Mouse (Mus musculus): ENCODE measurements around the gene Suds3. TPM values are rescaled to one million over a fixed set of nuclear protein-coding genes. Genes with fewer than 3 reads are reported as not detected.

The Suds3 gene
- total and polyA plus RNA-seq, 3 experiments: 67.8 to 102 TPM; not detected in 1

DNA sequence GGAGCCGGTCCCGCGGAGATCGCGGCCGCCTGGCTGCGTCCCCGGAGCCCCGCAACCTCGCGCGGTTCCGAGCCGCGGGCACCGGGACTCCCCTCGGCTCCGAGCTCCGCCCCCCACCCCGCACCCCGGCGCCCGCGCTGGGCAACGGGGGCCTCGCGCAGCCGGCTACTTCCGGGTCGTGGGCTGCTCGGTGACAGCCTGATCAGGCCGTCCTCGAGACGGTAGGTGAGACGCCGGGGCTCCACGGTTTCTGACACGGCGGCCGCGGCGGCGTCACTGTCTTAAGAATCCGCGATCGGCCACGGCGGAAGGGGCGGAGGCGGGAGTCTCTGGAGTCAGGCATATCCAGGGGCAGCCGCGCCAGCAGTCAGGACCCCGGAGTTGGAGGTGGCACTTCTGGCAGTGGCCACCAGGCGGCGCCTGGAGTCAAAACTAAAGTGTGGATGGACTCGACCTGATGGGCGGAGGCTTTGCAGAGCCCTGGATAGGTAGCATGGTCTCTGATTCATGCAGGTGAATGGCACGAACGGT, at the start of gene Suds3 (continued):
- TF ChIP-seq JUND (IDR thresholded peaks at IDR 0.05; ENCODE audit: low read depth, low read length): no peak
- TF ChIP-seq MEF2A (IDR thresholded peaks at IDR 0.05; ENCODE audit: extremely low read depth, insufficient replicate concordance, low read depth, low read length, poor library complexity, severe bottlenecking): no peak

DNA sequence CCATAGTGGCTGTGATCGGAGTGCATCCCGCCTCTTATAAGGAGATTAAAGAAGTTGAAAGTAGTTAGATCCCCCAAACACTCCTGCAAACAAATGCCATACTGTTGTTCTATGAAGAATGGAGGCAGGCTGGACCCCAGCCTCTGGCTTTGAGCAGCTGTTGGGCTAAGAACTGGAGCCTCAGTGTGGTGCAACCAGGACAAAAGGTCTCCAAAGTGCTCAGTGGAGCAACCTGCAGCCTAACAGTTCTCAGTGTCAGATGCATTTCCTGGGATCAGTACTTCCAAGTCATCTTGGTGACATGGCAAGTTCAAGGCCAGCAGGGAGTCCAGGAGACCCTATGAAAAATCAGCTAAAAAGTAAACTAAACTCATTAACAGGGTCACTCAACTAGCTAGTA, 49.0 kb upstream of the Suds3 start:
- TF ChIP-seq MYC (IDR thresholded peaks at IDR 0.05; ENCODE audit: low read depth, low read length) (no peak), HCFC1 (IDR thresholded peaks at IDR 0.05; ENCODE audit: low read depth, low read length) (no peak), POLR2AphosphoS2 (IDR thresholded peaks at IDR 0.05; ENCODE audit: low read length) (no peak), CHD2 (IDR thresholded peaks at IDR 0.05; ENCODE audit: low read length) (no peak), ZMIZ1 (IDR thresholded peaks at IDR 0.05; ENCODE audit: low read depth, low read length) (no peak), GABPA (IDR thresholded peaks at IDR 0.05; ENCODE audit: low read depth, low read length) (no peak), MAFK (IDR thresholded peaks at IDR 0.05; ENCODE audit: borderline replicate concordance, low read depth, low read length) (no peak), ELF1 (IDR thresholded peaks at IDR 0.05; ENCODE audit: low read depth, low read length) (no peak), UBTF (IDR thresholded peaks at IDR 0.05; ENCODE audit: borderline replicate concordance, insufficient read depth, low read depth, low read length) (no peak), POLR2AphosphoS5 (IDR thresholded peaks at IDR 0.05; ENCODE audit: borderline replicate concordance, low read depth, low read length) (no peak), MEF2A (IDR thresholded peaks at IDR 0.05; ENCODE audit: extremely low read depth, insufficient replicate concordance, low read depth, low read length, poor library complexity, severe bottlenecking) (no peak), MXI1 (IDR thresholded peaks at IDR 0.05; ENCODE audit: low read depth, low read length) (no peak), CHD1 (IDR thresholded peaks at IDR 0.05; ENCODE audit: low read depth, low read length) (no peak), ETS1 (IDR thresholded peaks at IDR 0.05; ENCODE audit: low read depth, low read length) (no peak), EP300 (IDR thresholded peaks at IDR 0.05; ENCODE audit: low read depth in 1 of 2, low read length in 2 of 2) (no peak), BHLHE40 (IDR thresholded peaks at IDR 0.05; ENCODE audit: borderline replicate concordance, low read depth, low read length) (no peak), TAL1 (IDR thresholded peaks at IDR 0.05; ENCODE audit: low read length) (no peak), RAD21 (IDR thresholded peaks at IDR 0.05; ENCODE audit: low read depth, low read length) (no peak), POLR2A (IDR thresholded peaks at IDR 0.05; ENCODE audit: control insufficient read depth in 1 of 2, insufficient read depth in 1 of 2, low read depth in 1 of 2, low read length in 2 of 2, poor library complexity in 1 of 2) (no peak), CTCF (IDR thresholded peaks at IDR 0.05 in 2 of 3, conservative IDR thresholded peaks at IDR 0.05 in 1 of 3; ENCODE audit: control insufficient read depth in 1 of 3, insufficient read depth in 1 of 3, low read depth in 2 of 3, low read length in 3 of 3, poor library complexity in 1 of 3, severe bottlenecking in 1 of 3) (no peak)
- Histone ChIP-seq H3K4me3 (ENCODE audit: control insufficient read depth in 1 of 2, insufficient read depth in 1 of 2, low read depth in 2 of 2, low read length in 2 of 2) (no peak overlapping the region), H3K9ac (ENCODE audit: control insufficient read depth, low read depth, low read length, poor library complexity, severe bottlenecking) (no peak overlapping the region), H3K4me1 (ENCODE audit: control insufficient read depth in 1 of 2, insufficient read depth in 2 of 2, low read length in 2 of 2) (no peaks in the 10 kb centered on the region), H3K27me3 (ENCODE audit: control insufficient read depth in 1 of 2, insufficient read depth in 2 of 2, low read length in 2 of 2) (no peaks in the 10 kb centered on the region), H3K36me3 (ENCODE audit: control insufficient read depth in 1 of 2, insufficient read depth in 2 of 2, low read length in 2 of 2) (peaks cover 0 to 7% of the 10 kb centered on the region in 2 experiments; a peak in 2 of 4 replicates), H3K9me3 (replicated peaks; ENCODE audit: insufficient read depth, low read length) (no peaks in the 10 kb centered on the region), H3K27ac (ENCODE audit: control insufficient read depth, low read depth, low read length) (no peak overlapping the region), H3K79me2 (ENCODE audit: control insufficient read depth, insufficient read depth, low read length, poor library complexity) (peaks cover 27% of the 10 kb centered on the region)
- no peak for DNase-seq (ENCODE audit: low read depth, low spot score)

Measured in MEL (cell line).